Mouse (Mus musculus) megakaryocyte, adult 5-6 weeks (primary cell): ENCODE data around the gene Zfp61. TPM values are rescaled to one million over a fixed set of nuclear protein-coding genes. Genes with fewer than 3 reads are reported as not detected.

Experiments
- ATAC-seq: 2 replicates; pipeline ENCODE4 v1.8.0; 2016; ENCODE audit warnings: mild to moderate bottlenecking, inconsistent platforms; ENCODE audit not compliant: poor library complexity, severe bottlenecking
- total RNA-seq, 2 experiments: library from RNA; stranded (forward) in 1 of 2; stranded (reverse) in 1 of 2; fragments of 153-499, 151-499 nt in 1 of 2; fragments of 221-1000, 200-1000 nt in 1 of 2; gene quantifications; 2 replicates each; pipeline versions ENCODE4 v1.2.3 to v1.2.4; 2015 to 2017

Zfp61 gene
- total RNA-seq (2015) (4.2 and 4.9 TPM in 2 replicates), total RNA-seq (2017) (10.6 and 12.7 TPM in 2 replicates)

DNA sequence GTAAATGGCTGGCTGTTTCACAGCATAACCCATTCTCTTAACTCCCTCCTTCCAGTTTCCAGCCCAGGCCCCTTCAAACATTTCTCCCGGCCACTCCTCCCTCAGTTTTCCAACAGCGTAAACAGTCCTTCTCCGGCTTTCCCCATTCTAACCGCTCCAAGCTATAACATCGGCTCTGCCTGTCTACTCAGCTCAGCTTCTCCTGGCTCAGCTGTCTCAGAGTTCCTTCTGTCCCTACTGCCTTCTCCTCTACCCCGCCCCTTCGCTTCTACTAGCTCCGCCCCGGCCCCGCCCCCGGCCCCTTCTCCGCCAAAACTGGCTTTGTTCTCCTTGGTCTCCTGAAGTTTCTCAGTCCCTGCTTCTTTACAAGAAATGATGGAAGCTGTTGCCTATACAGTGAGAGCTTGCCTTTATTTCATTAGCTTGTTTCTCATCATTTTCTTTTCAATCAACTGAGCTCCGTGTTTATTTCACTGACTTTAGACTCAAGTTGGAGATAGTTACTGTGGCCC lies at the start of gene Zfp61:
Gene Zfp61 (minus strand): TSS at position 462 of the 512 bp plus-strand sequence.
- peak; percentile 70 for ATAC-seq

DNA sequence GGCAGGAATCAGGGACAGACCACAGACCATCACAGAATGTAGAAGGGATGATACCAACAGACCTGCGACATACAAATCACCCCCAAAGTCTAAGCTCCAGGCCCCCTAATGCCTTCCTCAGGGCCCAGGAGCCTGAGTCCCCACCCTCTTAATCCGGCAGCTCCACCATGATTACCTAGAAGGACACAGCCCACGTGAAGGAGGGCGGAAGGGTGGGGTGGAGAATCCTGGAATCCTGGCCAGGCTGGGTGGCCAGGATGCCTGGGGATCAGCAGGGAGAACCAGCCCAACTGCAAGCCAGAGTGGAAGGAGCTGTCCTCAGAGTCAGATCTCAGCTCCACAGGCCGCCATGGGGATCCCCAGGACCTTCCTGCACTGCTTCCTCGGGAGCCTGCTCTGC lies 47.9 kb upstream of the Zfp61 start, which contains the start of gene Lypd5:
Gene Lypd5 (plus strand): TSS at position 301 of the 400 bp plus-strand sequence.
- no peak for ATAC-seq

DNA sequence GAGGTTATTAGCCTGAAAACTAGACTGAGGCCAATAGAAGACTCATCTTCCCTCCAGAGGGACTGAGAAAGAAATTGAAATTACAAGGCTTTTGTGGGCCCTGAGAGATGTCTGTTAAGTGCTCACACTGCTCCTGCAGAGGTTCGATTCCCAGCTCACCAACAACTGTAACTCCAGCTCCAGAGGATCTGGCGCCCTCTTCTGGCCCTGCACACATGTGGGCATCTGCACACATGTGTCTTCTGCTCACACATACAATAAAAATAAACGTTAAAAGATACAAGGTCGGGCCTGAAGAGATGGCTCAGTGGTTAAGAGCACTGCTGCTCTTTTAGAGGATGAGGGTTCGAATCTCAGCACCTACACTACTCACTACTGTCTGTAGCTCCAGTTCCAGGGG lies 45.4 kb upstream of the Zfp61 start:
- ATAC-seq: no peak

DNA sequence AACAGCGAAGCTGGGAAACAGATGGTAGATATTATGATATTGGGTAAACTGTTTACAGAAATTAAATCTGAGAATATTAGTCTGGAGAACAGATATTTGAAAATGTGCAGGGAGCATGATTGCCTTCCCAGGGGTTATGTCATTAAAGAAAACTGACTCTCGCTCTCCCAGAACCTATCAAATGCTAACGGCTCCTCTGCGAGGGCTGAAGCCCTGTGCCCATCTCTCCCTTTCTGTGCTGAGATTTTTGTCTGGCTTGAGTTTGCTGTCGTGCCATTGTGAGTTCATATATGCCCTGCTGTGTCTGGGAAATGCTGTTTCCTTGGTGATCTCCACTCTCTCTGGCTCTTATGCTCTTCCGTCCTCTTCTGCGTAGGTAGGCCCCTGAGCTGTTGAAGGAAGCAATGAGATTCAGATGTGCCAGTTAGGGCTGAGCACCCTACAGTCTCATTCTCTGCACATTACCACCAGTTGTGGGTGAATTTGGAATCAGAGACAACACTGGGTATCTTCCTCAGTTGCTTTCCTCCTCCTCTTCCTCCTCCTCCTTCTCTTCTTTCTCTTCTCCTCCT lies 42.8 kb upstream of the Zfp61 start:
- no peak for ATAC-seq

DNA sequence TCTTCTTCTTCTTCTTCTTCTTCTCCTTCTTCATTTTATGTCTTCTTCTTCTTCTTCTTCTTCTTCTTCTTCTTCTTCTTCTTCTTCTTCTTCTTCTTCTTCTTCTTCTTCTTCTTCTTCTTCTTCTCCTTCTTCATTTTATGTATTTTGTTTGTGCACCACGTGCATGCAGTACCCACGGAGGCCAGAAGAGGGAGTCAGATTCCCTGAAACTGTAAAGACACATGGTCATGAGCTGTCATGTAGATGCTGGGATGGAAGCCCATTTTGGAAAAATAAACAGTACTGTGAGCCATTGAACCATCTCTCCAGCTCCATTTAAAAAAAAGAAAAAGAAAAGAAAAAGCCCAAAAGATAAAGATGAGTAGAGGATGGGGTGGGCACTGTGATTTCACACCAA lies 37.2 kb upstream of the Zfp61 start:
- ATAC-seq: no peak

DNA sequence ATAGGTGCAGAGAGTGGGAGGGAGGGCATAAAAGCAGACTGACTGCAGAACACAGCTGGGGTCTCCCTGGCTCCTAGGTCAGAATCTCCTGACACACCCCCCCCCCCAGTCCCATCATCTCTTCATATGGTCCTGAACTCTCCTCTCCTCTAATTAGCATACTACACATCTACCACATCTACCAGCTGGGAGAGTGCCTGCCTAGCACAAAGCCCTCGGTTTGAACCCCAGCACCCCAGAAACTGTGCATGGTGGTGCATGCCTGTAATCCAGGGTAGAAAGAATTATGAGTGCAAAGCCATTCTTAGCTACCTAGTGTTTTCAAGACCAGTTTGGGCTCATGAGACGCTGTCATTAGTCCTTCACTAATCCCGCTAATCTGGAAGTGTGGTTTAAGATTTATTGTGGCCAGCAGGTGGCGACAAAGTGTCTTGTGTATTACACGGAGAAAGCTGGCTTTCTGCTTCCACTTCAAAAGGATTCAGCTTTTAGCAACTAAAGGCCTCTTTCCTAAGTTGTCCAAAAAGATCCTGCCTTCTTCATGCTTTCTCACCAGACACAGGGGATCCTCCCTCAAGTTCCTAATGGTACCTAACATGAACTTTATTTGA lies 34.8 kb upstream of the Zfp61 start:
- ATAC-seq: peak; percentile 64

DNA sequence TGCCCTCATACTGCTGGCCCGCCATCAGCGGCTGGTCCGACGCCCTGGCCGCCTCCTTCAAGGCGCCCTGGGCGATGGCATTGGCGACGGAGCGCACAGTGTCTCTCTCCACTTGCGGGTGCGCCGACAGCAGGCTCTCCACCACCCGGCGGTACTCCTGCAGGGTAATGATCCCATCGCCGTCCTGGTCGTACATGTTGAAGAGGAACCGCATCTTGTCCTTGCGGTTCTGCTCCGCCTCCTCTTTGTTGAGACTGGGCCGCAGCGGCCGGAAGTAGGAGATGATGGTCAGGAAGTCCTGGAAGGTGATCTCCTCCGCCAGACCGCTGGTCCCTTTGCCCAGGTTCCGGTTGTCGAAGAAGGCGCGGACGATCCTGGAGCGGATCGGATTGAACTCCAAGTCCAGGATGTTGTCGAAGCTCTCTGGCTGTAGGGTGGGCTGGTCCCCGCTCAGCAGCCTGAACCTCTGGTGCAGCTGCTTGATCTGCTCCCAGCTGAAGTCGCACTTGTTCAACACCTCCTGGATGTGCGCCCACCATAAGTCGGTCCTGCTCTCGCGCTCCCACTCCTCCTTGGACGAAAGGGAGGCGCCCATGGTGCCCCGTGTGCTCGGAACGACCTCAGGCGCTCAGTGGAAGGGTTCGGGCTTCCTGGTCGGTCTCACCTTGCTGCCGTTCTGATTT lies 32.4 kb upstream of the Zfp61 start, which contains the start of gene Tescl:
Gene Tescl (minus strand): TSS at position 633 of the 683 bp plus-strand sequence.
- no peak for ATAC-seq

DNA sequence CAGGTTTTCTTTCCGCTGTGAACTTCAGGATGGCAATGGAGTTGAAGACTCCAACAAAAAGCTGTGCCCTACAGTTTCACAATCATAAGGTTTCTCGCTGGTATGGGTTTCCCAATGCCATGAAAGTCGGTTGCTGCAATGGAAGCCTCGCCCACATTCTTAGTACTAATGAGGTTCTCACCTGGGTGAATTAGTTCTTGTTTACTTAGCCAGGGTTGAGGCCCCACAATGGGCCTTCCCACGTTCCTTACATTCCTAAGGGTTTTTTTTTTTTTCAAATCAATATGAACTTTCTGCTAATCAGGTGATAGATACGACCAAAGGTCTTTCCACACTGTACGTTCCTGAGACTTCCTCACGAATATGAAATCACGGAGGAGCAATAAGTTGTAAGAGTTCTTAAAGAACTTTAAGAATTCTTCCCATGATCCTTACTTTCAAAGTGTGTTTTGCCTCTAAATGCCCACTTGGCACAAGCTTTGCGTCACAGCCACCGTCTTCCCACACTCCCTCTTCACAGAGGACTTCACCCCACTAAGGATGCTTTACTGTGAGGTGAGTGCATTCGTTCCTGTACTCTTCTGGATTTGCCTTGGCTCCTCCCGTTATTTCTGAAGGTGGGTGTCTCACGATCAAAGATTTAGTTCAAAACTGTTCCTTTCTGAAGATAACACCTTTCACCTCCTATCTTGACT lies 26.4 kb upstream of the Zfp61 start:
- ATAC-seq: 0 out of 2 replicates have a peak, but pooled peaks have one; percentile 30

DNA sequence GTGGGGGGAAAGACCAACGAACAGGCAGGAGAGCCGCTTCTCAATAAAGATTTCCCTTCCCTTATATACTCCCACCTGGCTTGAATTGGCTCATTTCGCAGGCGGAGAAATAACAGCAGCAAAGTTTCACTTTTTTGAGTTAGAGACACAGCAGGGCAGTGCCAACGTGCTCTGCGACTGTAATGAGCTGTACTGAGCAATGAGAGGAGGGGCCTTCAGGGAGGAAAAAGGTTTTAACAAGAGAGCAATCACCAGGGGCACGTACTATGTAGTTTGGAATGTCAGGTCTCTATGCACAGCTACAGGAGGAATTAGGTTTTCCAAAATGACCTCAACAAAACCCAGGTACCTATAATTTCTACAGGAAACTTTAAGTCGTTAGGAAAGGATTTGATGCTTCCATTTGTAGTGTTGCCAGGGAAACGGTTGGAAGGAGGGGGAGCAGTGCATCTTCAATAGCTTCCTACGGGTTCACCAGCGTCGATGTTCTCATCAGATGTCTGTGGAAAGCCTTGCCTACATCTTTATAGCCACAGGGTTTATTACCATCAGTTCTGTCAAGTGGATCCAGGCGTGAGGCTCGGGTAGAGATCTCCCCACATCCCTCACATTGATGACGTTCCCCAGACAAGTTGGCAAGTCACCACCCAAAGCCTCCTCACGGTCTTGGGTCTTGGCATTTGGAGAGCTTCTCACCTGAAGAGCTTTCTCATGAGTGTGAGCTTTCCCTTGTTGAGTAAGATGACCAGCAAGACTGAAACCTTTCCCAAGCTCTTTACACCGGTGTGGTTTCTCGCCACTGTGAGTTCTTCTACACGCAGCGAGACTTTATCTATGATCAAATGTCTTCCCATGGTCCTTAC lies 25.5 kb upstream of the Zfp61 start:
- ATAC-seq: no peak

DNA sequence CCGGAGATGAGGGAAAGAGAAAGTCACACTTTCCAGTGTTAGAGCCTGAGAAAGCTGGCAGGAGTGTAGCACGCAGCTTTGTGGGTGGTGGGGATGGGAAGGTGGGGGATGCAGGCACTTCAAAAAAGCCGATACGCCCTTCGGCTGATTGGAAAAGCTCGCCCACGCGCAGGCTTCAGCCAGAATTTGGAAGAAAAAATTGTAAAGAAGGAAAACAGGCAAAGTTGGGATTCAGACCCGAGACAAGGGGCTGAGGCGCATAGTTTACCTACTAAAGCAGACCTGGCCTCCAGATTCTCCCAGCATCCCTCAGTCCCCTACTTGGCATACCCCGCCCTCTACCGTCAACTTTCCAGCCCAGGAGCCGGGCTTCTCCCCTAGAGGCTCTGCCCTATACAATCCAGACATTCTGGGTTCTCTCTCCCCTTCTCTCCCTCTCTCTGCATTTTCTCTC lies 24.7 kb upstream of the Zfp61 start:
- ATAC-seq: no peak

DNA sequence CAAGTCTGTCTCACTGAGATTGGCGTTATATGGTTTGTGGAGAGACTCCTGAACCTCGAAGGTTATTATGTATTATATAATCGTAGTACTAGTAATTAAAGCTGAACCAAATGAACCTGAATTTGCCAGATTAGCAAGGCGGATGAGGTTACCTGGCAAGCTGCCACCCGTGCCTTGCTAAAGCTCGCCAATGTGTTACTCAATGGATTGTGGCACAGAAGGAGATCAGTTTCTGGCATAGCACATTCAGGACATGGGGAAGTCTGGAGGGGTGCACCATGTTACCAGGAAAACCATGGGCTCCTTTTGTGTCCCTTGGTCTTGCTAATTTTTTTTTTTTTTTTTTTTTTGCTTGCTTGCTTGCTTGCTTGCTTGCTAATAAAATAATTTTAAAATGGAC lies 24.2 kb upstream of the Zfp61 start:
- ATAC-seq: no peak

DNA sequence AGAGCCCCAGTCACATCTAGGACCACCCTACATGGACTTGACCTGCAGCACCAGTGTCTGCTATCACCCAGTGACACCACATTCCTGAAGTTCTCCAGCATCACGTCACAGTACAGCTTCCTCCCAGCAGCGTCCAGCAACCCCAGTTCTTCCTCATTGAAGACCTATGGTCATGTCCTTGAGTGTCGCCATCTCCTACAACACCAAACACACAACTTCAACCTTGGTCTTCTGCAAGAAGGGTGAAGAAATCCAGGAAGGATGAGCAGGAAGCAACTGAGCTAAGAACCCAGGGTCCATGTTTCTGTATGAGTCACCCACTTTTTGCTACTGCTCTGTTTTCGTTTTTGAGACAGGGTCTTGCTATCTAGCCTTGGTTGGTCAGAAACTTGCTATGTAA lies 21.6 kb upstream of the Zfp61 start:
- ATAC-seq: peak; percentile 83

DNA sequence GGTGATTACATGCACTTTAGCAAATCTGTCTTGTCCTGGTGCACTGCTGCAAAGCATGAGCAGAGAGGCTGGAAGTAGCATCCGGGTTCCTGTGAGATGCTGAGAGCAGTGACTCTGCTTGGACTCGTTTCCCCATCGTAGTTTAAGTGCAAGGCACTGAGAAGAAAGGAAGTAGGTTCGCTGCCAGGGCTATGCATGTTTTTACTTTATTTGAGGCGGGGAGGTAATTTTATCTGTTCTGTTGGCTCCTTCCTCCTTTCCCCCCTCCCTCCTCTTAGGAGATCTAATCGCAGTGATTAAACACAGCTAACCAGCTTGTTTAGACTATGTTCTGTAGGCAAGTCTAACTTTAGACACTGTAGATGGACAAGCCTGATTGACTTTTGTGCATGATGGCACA lies 17.9 kb upstream of the Zfp61 start:
- ATAC-seq: no peak

DNA sequence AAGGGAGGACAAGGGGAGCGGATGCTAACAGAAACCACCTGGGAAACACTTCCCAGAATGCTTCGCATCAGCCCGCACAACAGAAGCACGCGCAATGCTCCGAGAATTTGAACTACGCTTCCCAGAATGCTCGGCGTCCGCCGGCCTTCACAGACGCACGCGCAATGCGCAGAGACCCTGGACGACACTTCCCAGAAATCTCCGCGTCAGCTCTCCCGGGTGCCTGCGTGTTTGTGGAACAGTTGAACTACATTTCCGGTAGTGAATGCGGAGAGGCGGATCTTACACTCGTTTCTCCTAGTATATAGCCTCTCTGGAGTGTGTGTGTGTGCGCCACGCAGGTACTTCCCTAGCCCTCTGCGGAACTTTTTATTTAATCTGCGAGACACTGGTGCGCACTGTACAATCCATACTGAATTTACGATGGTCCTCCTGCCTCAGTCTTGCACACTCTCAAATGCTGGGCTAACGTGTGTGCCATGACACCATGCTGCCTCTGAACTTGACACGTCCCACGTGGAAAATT lies 15.6 kb upstream of the Zfp61 start, which contains the start of gene Zfp94:
Gene Zfp94 (minus strand): TSS at position 100 of the 526 bp plus-strand sequence.
- ATAC-seq: peak; percentile 98

DNA sequence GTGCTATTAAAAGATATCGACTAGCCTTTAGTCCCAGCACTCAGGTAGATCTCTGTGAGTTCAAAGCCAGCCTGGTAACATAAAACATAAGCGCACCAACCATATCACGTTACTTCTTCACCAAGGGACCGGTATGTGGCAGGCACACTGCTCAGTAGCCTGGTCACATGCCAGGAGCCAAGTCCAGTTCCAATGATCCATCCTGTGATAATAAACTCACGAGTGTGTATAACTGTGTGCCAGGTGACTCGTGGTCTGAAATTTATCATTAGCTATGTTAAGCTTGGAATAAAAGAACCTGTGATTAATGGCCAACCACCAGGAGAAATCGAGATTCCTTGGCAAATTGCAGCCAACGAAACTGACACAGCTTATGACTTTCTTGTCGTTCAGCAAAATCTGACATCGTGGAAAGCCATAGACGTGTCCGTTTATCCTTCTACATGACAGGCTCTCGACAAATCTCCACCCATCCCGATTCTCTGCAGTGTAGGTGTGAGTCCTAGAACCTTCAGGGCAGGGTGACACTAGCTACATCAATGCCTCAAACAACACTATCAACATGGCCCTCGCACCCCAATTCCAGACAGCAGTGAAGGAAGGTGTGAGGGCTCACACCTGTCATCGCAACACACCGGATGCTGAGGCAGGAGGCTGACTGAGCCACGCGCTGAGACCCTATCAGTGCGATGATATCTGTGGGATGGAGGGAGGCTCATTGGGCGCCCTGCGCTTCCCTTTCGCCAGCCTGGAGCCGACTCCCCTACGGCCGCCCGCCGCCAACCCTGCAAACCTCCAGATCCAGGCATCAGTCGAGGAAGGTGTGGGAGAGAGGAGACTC lies 14.9 kb upstream of the Zfp61 start:
- ATAC-seq: peak; percentile 52

DNA sequence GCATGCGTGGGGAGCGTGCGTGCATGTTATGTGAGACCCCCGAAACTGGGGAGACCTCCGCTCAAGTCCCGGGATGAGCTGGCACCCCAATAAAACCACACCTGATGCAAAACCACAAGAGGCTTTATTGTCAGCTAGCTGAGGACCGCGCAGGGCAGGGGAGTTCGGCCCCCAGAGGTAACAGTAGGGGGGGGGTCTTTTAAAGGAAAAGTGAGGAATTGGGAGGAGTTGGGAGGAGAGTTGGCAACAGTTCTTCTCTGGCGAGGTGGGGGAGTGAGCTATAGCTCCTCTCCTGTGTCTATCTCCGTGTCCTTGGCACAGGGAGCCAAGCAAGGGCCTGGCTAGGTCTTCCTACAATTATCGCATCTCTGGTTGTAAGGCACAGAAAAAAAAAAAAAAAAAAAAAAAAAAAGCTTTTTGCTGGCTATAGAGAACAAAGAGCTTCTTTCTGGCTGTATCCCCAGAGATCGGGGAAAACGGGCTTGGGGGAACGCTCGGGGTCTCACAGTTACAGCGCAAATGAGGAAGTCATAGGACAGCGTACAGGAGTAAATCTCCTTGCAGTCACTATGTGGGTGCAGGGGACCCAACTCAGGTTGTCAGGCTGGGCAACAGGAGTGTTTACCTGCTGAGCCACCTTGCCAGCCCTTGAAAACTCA lies 1.1 kb downstream of the Zfp61 start:
- ATAC-seq: peak; percentile 38; the same call in 1 of the 2 replicates

DNA sequence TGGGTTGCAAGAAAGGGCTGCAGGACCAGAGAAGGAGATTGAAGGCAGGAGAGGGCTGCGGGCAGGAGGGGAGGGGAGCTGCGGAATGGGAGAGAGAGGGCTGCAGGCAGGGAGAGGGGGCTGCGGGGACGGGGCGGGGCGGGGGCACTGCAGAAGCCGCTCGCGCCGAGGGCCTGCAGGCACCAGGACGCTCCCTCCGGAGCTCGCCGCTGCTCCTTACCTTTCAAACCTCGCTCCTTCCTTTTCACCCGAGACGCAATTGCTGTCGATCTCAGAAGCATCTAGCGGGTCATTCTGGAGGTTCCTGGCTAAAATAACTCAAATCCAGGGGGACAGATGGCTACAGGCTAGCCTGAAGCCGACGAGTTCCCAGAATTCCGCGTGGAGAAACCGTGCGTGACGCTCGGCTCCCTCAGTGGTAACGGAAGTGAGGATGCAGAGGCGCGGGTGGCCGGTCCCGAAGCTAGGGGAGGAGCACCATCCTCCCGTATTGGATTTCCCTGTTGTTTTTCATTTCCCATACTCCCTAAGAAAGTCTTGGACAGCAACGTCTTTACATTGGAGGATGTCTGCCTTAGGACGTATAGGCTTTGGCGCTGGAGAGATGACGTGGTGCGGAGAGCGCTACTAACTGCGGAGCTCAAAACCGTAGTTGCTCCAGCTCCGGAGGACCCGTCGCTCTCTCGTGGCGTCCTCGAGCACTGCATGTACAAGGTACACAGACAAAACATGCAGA lies 1.9 kb downstream of the Zfp61 start:
- peak; percentile 89 for ATAC-seq

DNA sequence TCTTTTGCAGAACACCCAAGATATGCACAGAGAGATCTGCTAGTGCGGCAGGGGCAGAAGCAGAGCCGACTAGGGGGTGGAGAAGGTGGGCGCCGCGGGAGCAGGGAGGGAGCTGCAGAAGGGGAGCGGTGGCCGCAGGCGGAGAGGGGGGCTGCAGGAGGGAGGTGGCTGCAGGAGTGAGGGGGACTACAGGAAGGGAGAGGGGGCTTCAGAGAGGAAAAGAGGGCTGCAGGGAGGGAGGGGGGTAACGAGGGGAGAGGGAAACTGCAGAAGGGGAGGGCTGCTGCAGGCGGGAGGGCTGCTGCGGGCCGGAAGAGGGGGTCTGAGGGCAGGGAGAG lies 2.4 kb downstream of the Zfp61 start:
- ATAC-seq: no peak
